ENCODE assay signal across 15 mouse cellular contexts in genomic region chr1:125431286-125431685, GRCm38 (mm10). TPM values are rescaled to one million over a fixed set of nuclear protein-coding genes. Genes with fewer than 3 reads are reported as not detected.
DNase-seq lines count a peak whose midpoint lies in the region; ATAC-seq lines count a peak whose summit lies in the region.
"Had no signal": no experiment of that assay in that cellular context is flagged by ENCODE, and none has a peak within 500 bp of the region (broad histone marks: within the 10 kb centered on the region; RNA-seq: fewer than 3 reads in every experiment).

No protein-coding gene starts in this region.

- 42% methylated on average over 4 of the region's 4 CpGs for WGBS in liver, embryonic 11.5 days
- WGBS in liver, embryonic 15.5 days (ENCODE audit: insufficient replicate concordance), result 32% methylated on average over 4 of the region's 4 CpGs
- 60% methylated on average over 4 of the region's 4 CpGs for WGBS in stomach, embryonic 15.5 days

- H3K27me3 ChIP-seq in liver, embryonic 11.5 days (replicated peaks; ENCODE audit: control insufficient read depth, insufficient read depth, low read length), result no peaks in the 10 kb centered on the region
- H3K27me3 ChIP-seq in liver, embryonic 15.5 days, result no peaks in the 10 kb centered on the region
- H3K27me3 ChIP-seq in stomach, embryonic 15.5 days (replicated peaks), result no peaks in the 10 kb centered on the region
- H3K27me3 ChIP-seq: embryonic facial prominence, embryonic 13.5 days; hindbrain, embryonic 15.5 days; midbrain, embryonic 13.5 days had no signal

- ATAC-seq in liver, embryonic 11.5 days (replicated peaks; ENCODE audit: low FRiP score), result no peak
- ATAC-seq in liver, embryonic 15.5 days (ENCODE audit: insufficient read depth), result no peak
- no peak for ATAC-seq in stomach, embryonic 15.5 days (ENCODE audit: insufficient read depth, low FRiP score, low read depth)
- ATAC-seq: midbrain, embryonic 13.5 days had no signal

- intact Hi-C loops in heart, postnatal 10 days (cut with DNase I), result loop anchor here (2.0 kb wide), 1 partner anchor 32 kb away; no protein-coding TSS in a partner anchor

- H3K36me3 ChIP-seq in liver, embryonic 11.5 days (ENCODE audit: control insufficient read depth, insufficient read depth, low read length), result no peaks in the 10 kb centered on the region
- H3K36me3 ChIP-seq in liver, embryonic 15.5 days (replicated peaks), result no peaks in the 10 kb centered on the region
- H3K36me3 ChIP-seq in stomach, embryonic 15.5 days, result no peaks in the 10 kb centered on the region
- H3K36me3 ChIP-seq: embryonic facial prominence, embryonic 13.5 days; forebrain, embryonic 10.5 days; hindbrain, embryonic 15.5 days; midbrain, embryonic 13.5 days had no signal

- H3K4me1 ChIP-seq in liver, embryonic 11.5 days (replicated peaks; ENCODE audit: control insufficient read depth, insufficient read depth, low read length), result peaks cover 41% of the 10 kb centered on the region
- H3K4me1 ChIP-seq in liver, embryonic 15.5 days (replicated peaks), result peaks cover 61% of the 10 kb centered on the region
- peaks cover 2% of the 10 kb centered on the region; the same call in 1 of the 2 replicates for H3K4me1 ChIP-seq in stomach, embryonic 15.5 days

- H3K9me3 ChIP-seq in liver, embryonic 11.5 days (ENCODE audit: control insufficient read depth, low read length), result no peaks in the 10 kb centered on the region
- H3K9me3 ChIP-seq in liver, embryonic 15.5 days (replicated peaks), result no peaks in the 10 kb centered on the region
- H3K9me3 ChIP-seq in stomach, embryonic 15.5 days, result no peaks in the 10 kb centered on the region
- H3K9me3 ChIP-seq: embryonic facial prominence, embryonic 13.5 days; forebrain, embryonic 10.5 days; hindbrain, embryonic 15.5 days; midbrain, embryonic 13.5 days had no signal

- H3K9ac ChIP-seq in liver, embryonic 11.5 days (ENCODE audit: low read depth, low read length), result no peak overlapping the region
- no peak overlapping the region for H3K9ac ChIP-seq in liver, embryonic 15.5 days
- H3K9ac ChIP-seq in stomach, embryonic 15.5 days, result no peak overlapping the region
- H3K9ac ChIP-seq: embryonic facial prominence, embryonic 13.5 days; hindbrain, embryonic 15.5 days; midbrain, embryonic 13.5 days had no signal

- peak; percentile 25 for DNase-seq in heart, adult 11 months
- no peak for DNase-seq in heart, postnatal 10 days
- DNase-seq in liver, embryonic 11.5 days (ENCODE audit: low spot score), result no peak
- no peak for DNase-seq in liver
- DNase-seq in spleen, postnatal 14 days (ENCODE audit: low spot score in 2 of 2), result no peak
- no peak for DNase-seq in right cerebral cortex, postnatal 14 days
- DNase-seq: cerebellum, postnatal 25 days; gastrocnemius, postnatal 36 days had no signal

- H3K27ac ChIP-seq in liver, embryonic 11.5 days (ENCODE audit: low read depth, low read length), result no peak overlapping the region
- H3K27ac ChIP-seq in liver, embryonic 15.5 days (replicated peaks), result no peak overlapping the region
- H3K27ac ChIP-seq in stomach, embryonic 15.5 days, result peak overlapping the region; percentile 48
- H3K27ac ChIP-seq: embryonic facial prominence, embryonic 13.5 days; forebrain, embryonic 10.5 days; hindbrain, embryonic 15.5 days; kidney, postnatal 0 days; midbrain, embryonic 13.5 days had no signal

- no peak overlapping the region for H3K4me3 ChIP-seq in liver, embryonic 11.5 days (ENCODE audit: low read depth, low read length)
- no peak overlapping the region for H3K4me3 ChIP-seq in liver, embryonic 15.5 days (replicated peaks)
- H3K4me3 ChIP-seq in stomach, embryonic 15.5 days (replicated peaks), result no peak overlapping the region
- H3K4me3 ChIP-seq: embryonic facial prominence, embryonic 13.5 days; forebrain, embryonic 10.5 days; hindbrain, embryonic 15.5 days; midbrain, embryonic 13.5 days had no signal

- H3K4me2 ChIP-seq in liver, embryonic 11.5 days, result peak overlapping the region; percentile 31
- peak overlapping the region; percentile 30; the same call in 1 of the 2 replicates for H3K4me2 ChIP-seq in liver, embryonic 15.5 days
- H3K4me2 ChIP-seq in stomach, embryonic 15.5 days, result peak overlapping the region; percentile 29
- H3K4me2 ChIP-seq: hindbrain, embryonic 15.5 days; midbrain, embryonic 13.5 days had no signal

RNA-seq across cellular contexts. Expression of gene Actr3, which starts 4.2 kb away (rescaled TPM):
- total RNA-seq in heart, postnatal 10 days (2021), result 100 to 1,000 TPM; 270 to 287 TPM
- 245 and 281 TPM in 2 replicates for polyA plus RNA-seq in liver, embryonic 11.5 days (2014; fragmentation: Nextera tagmentation; extraction: Ambion mirVana)
- 127 and 133 TPM in 2 replicates for polyA plus RNA-seq in liver, embryonic 15.5 days (2015; fragmentation: Nextera tagmentation; extraction: Ambion mirVana)
- 353 and 361 TPM in 2 replicates for polyA plus RNA-seq in stomach, embryonic 15.5 days (2015; fragmentation: Nextera tagmentation; extraction: Ambion mirVana)
